Mouse (Mus musculus): Measurements from ENCODE around the gene Zfp445.

DNA sequence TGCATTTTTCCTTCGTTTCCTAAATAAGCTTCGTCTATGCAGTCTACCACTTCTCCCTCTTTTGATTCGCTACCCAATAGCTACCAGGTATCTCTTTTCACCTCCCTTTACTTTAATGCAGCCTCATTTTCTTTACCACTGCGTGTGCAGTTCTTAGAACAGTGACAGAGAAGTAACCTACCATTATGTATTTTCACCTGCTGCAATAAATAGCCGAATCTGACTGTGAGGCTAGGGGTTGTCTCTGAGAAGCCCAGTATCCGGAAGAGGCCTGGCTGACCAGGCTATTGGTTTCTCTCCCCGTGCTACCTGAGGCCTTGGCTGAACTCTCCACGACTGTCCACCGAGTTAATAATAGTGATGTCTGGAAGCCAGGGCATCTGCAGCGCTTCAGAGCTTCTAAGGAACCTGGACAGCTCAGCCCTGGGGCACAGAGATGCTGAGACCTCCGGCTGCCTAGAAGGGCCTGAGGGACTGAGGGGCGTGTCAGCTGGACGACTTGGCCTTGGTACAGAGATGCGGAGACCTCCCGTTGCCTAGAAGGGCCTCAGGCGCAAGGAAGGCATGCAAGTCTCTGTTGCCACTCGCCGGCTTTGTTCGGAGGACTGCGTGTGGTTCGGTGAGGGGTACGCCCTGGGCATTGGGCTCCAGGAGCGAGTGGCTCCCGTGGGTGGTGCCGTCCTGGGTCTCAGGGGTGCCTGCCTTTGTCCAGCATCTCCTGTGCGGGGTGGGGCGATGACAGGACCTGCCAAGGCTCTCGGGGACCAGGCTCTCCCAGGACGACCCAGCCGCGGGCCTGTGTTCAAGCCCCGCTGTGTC is 37.1 kb upstream of the Zfp445 start:
- TF ChIP-seq CTCF (IDR thresholded peaks at IDR 0.05) (no peak; the same call in 1 of the 2 replicates), EP300 (IDR thresholded peaks at IDR 0.05) (no peak)

Data from lung, postnatal 0 days (tissue).